Mouse (Mus musculus) olfactory bulb, adult 2 months (tissue): ENCODE data around the gene Rps12-ps3.

ENCODE experiments used
- CTCF ChIP-seq: fragments of 200-500 bp; IDR thresholded peaks from 2 replicates; pipeline ENCODE4 v1.5.1; 2012; ENCODE audit warnings: low read depth, mild to moderate bottlenecking, low read length, moderate library complexity; ENCODE audit not compliant: insufficient read depth
- POLR2A ChIP-seq: fragments of 200-500 bp; IDR thresholded peaks from 2 replicates; pipeline ENCODE4 v1.6.1; 2012; ENCODE audit warnings: mild to moderate bottlenecking, low read depth, low read length, moderate library complexity; ENCODE audit not compliant: insufficient read depth

DNA sequence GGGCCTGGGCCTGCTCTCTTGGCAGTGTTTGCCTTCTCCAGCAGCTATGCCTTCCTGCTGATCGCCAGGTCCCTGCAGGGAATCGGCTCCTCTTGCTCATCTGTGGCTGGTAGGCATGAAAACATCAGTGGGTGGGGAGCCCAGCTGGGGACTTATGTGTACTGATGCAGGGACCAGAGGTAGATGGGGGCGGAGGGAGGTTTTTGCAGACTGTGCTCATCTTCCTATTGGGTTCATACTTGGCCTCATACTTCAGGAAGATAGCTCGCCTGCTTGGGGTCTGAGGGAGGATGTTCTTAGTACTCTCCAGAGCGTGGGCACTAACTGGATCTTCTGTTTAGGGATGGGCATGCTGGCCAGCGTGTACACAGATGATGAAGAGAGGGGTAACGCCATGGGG is 48.9 kb upstream of the Rps12-ps3 start:
- no peak for TF ChIP-seq CTCF
- no peak for TF ChIP-seq POLR2A
